Mouse (Mus musculus) thymus, adult 18-20 months (tissue): ENCODE results near the gene Syt5.

Source experiments
- DNase-seq, 2 experiments: peaks; one replicate each; pipeline ENCODE4 v3.0.0; 2022; ENCODE audit warnings: mixed read lengths in 2 of 2

Gene Syt5

GRCm38 (mm10) chr7:4522292-4522691 is 25.0 kb downstream of the Syt5 start:
- DNase-seq = no peak

GRCm38 (mm10) chr7:4521231-4522003 is 25.9 kb downstream of the Syt5 start:
- no peak for DNase-seq

GRCm38 (mm10) chr7:4518487-4518886 is 28.9 kb downstream of the Syt5 start:
- no peak for DNase-seq

- no peak for DNase-seq
These were observed 30.9 kb downstream of the Syt5 start, which contains the start of gene Tnnt1 for GRCm38 (mm10) chr7:4516332-4517050. TSS of gene Tnnt1 (minus strand) at chr7:4516382.

GRCm38 (mm10) chr7:4515853-4516252 is 31.5 kb downstream of the Syt5 start:
- no peak for DNase-seq

GRCm38 (mm10) chr7:4513829-4514712 is 33.3 kb downstream of the Syt5 start:
- no peak for DNase-seq

- DNase-seq = no peak
These were observed 34.1 kb downstream of the Syt5 start for GRCm38 (mm10) chr7:4513236-4513635.

GRCm38 (mm10) chr7:4511489-4512224 is 35.7 kb downstream of the Syt5 start:
- DNase-seq = no peak

- peak; percentile 66 to 73 for DNase-seq
These were observed 37.3 kb downstream of the Syt5 start for GRCm38 (mm10) chr7:4509863-4510608.

GRCm38 (mm10) chr7:4508739-4509116 is 38.6 kb downstream of the Syt5 start:
- no peak for DNase-seq

- DNase-seq = no peak
These were observed 39.1 kb downstream of the Syt5 start for GRCm38 (mm10) chr7:4508062-4508738.

- DNase-seq = no peak
These were observed 40.1 kb downstream of the Syt5 start for GRCm38 (mm10) chr7:4507220-4507619.

- DNase-seq = no peak
These were observed 42.5 kb downstream of the Syt5 start for GRCm38 (mm10) chr7:4504646-4505435.

- no peak for DNase-seq
These were observed 43.5 kb downstream of the Syt5 start for GRCm38 (mm10) chr7:4503858-4504257.

GRCm38 (mm10) chr7:4503100-4503499 is 44.2 kb downstream of the Syt5 start:
- no peak for DNase-seq

GRCm38 (mm10) chr7:4502421-4503090 is 44.8 kb downstream of the Syt5 start:
- DNase-seq = no peak

GRCm38 (mm10) chr7:4501558-4502397 is 45.6 kb downstream of the Syt5 start, which contains the start of gene Ppp1r12c:
TSS of gene Ppp1r12c (minus strand) at chr7:4501680.
- peak; percentile 90 to 91 for DNase-seq

- peak; percentile 49 to 52 for DNase-seq
These were observed 46.4 kb downstream of the Syt5 start for GRCm38 (mm10) chr7:4500892-4501471.
